Mouse (Mus musculus) heart, adult 11 months (tissue): ENCODE measurements around the gene Gm28044.
A peak's percentile ranks its signal among the peaks of the same experiment; 100 is the strongest.
"Not testable (repeated sequence)": the region's sequence is repeated elsewhere in the genome, so short reads cannot be mapped to it uniquely, and the experiment has no call there.

Source experiments
- DNase-seq: peaks from one replicate; pipeline ENCODE4 v3.0.0; 2022

Gene Gm28044

GRCm38 (mm10) chr13:67360131-67360744 is at the start of gene Gm28044, which contains the start of gene Zfp953:
Gene Gm28044 (minus strand): TSS chr13:67360536.
Gene Zfp953 (minus strand): TSS chr13:67360605.
- DNase-seq = peak; percentile 98

GRCm38 (mm10) chr13:67399183-67399903 is 39.0 kb upstream of the Gm28044 start, which contains the start of gene Zfp429:
Gene Zfp429 (minus strand): TSS chr13:67399819.
- peak; percentile 98 for DNase-seq

- not testable (repeated sequence) for DNase-seq
Measured at GRCm38 (mm10) chr13:67376255-67376654, 15.9 kb upstream of the Gm28044 start.

- DNase-seq = peak; percentile 98
Measured at GRCm38 (mm10) chr13:67375050-67375911, 14.9 kb upstream of the Gm28044 start, which contains the start of the genes Gm28041 and Zfp456. Gene Gm28041 (minus strand): TSS chr13:67375733. Gene Zfp456 (minus strand): TSS chr13:67375810.

- no peak for DNase-seq
Measured at GRCm38 (mm10) chr13:67351854-67352253, 8.5 kb downstream of the Gm28044 start.

- DNase-seq = no peak
Measured at GRCm38 (mm10) chr13:67343422-67343821, 16.9 kb downstream of the Gm28044 start.

- DNase-seq = no peak
Measured at GRCm38 (mm10) chr13:67332877-67333276, 27.5 kb downstream of the Gm28044 start.

- peak; percentile 99 for DNase-seq
Measured at GRCm38 (mm10) chr13:67332019-67332724, 28.2 kb downstream of the Gm28044 start, which contains the start of gene Zfp595. Gene Zfp595 (minus strand): TSS chr13:67332570.

GRCm38 (mm10) chr13:67306718-67307117 is 53.6 kb downstream of the Gm28044 start:
- DNase-seq = no peak

- DNase-seq = peak; percentile 99
Measured at GRCm38 (mm10) chr13:67305822-67306672, 54.3 kb downstream of the Gm28044 start, which contains the start of gene Zfp457. Gene Zfp457 (minus strand): TSS chr13:67306485.

GRCm38 (mm10) chr13:67278314-67278713 is 82.0 kb downstream of the Gm28044 start, which contains the start of gene Zfp458:
Gene Zfp458 (minus strand): TSS chr13:67278466.
- no peak for DNase-seq

GRCm38 (mm10) chr13:67269383-67270065 is 90.8 kb downstream of the Gm28044 start:
- DNase-seq = not testable (repeated sequence)

- DNase-seq = peak; percentile 98
Measured at GRCm38 (mm10) chr13:67268568-67269369, 91.6 kb downstream of the Gm28044 start.
